ENCODE assay signal across 31 mouse cellular contexts in genomic region chr5:91977397-91977770, GRCm38 (mm10). TPM values are rescaled to one million over a fixed set of nuclear protein-coding genes. Genes with fewer than 3 reads are reported as not detected.
"Had no signal": no experiment of that assay in that cellular context is flagged by ENCODE, and none has a peak within 500 bp of the region (broad histone marks: within the 10 kb centered on the region; RNA-seq: fewer than 3 reads in every experiment).

No protein-coding gene starts in this region.

- H3K4me2 ChIP-seq: limb, embryonic 12.5 days; limb, embryonic 15.5 days; liver, embryonic 11.5 days; lung, embryonic 14.5 days; midbrain, embryonic 13.5 days; neural tube, embryonic 13.5 days had no signal

- H3K4me1 ChIP-seq: limb, embryonic 12.5 days; limb, embryonic 15.5 days; midbrain, embryonic 10.5 days; midbrain, embryonic 13.5 days; neural tube, embryonic 13.5 days had no signal

- ATAC-seq: liver, postnatal 0 days; lung, postnatal 0 days; midbrain, embryonic 13.5 days; midbrain, embryonic 16.5 days had no signal

- H3K9me3 ChIP-seq: limb, embryonic 12.5 days; limb, embryonic 15.5 days; midbrain, embryonic 10.5 days; midbrain, embryonic 13.5 days; neural tube, embryonic 13.5 days had no signal

- DNase-seq: kidney, postnatal 25 days; layer of hippocampus, adult 9-11 months; left cerebral cortex, postnatal 4 days; liver, postnatal 0 days; lung, embryonic 14.5 days; retina, postnatal 1 day; thymus, adult 2 months; thymus, postnatal 14 days; thymus, postnatal 4 days had no signal

- H3K36me3 ChIP-seq: limb, embryonic 12.5 days; limb, embryonic 15.5 days; midbrain, embryonic 10.5 days; midbrain, embryonic 13.5 days; neural tube, embryonic 13.5 days had no signal

- H3K4me3 ChIP-seq: layer of hippocampus, adult 2 months; left cerebral cortex, adult 2 months; limb, embryonic 12.5 days; limb, embryonic 15.5 days; megakaryocyte, embryonic 14.5 days; midbrain, embryonic 10.5 days; midbrain, embryonic 13.5 days; myocyte; neural tube, embryonic 13.5 days had no signal

- H3K27ac ChIP-seq: kidney, postnatal 0 days; layer of hippocampus, adult 2 months; left cerebral cortex, adult 2 months; limb, embryonic 12.5 days; limb, embryonic 15.5 days; liver, embryonic 14.5 days; macrophage; midbrain, embryonic 10.5 days; midbrain, embryonic 13.5 days; neural tube, embryonic 13.5 days; stomach, postnatal 0 days had no signal

- H3K9ac ChIP-seq: limb, embryonic 12.5 days; limb, embryonic 15.5 days; liver, embryonic 14.5 days; liver, postnatal 0 days; lung, embryonic 14.5 days; midbrain, embryonic 13.5 days; neural tube, embryonic 13.5 days had no signal

- H3K27me3 ChIP-seq: limb, embryonic 12.5 days; limb, embryonic 15.5 days; midbrain, embryonic 13.5 days; neural tube, embryonic 13.5 days had no signal

RNA-seq across cellular contexts. Expression of gene Odaph, which starts 9.9 kb away (rescaled TPM):
- total RNA-seq: layer of hippocampus, adult 2 months; layer of hippocampus, postnatal 25 days; left cerebral cortex, adult 2 months; left cerebral cortex, postnatal 14 days; left cerebral cortex, postnatal 4 days; neutrophil, adult 5-6 weeks had no signal
- polyA plus RNA-seq: kidney, embryonic 14.5 days; kidney, postnatal 0 days; limb, embryonic 12.5 days; liver, embryonic 11.5 days; liver, embryonic 14.5 days; liver, postnatal 0 days; lung, embryonic 14.5 days; macrophage; midbrain, embryonic 10.5 days; midbrain, embryonic 13.5 days; midbrain, embryonic 16.5 days; myocyte; neural tube, embryonic 13.5 days; small intestine, adult 2 months; stomach, embryonic 14.5 days; thymus, adult 2 months had no signal
